Mouse (Mus musculus) G1E (cell line): ENCODE data around the gene Gm27235.
"Not testable (repeated sequence)": the region's sequence is repeated elsewhere in the genome, so short reads cannot be mapped to it uniquely, and the experiment has no call there.

ENCODE experiments used
- CTCF ChIP-seq: IDR thresholded peaks from 2 replicates; pipeline ENCODE4 v1.5.1; 2012; ENCODE audit warnings: low read depth, low read length, inconsistent platforms, mixed read lengths
- GATA2 ChIP-seq: IDR thresholded peaks from 2 replicates; pipeline ENCODE4 v1.6.1; 2012; ENCODE audit warnings: low read depth, low read length, inconsistent platforms, borderline replicate concordance
- TAL1 ChIP-seq: conservative IDR thresholded peaks from 2 replicates; pipeline ENCODE4 v1.6.1; 2012; ENCODE audit warnings: low read depth, low read length, inconsistent platforms, mixed read lengths

GRCm38 (mm10) chr9:35817881-35818280 is 28.0 kb upstream of the Gm27235 start:
- TF ChIP-seq CTCF, TAL1, GATA2: not testable (repeated sequence)
